Mouse (Mus musculus) erythroid progenitor cell, adult 5-6 weeks (primary cell): ENCODE measurements at regions not wholly inside any gene's neighbourhood (a gene's known extent, or its start where the extent isn't known, plus 50 kb on each side); places are given as distances from the start of the nearest gene placed in this dataset.

Experiments
- ATAC-seq: replicated peaks from 2 replicates; pipeline ENCODE4 v1.8.0; 2016; ENCODE audit warnings: moderate number of reproducible peaks, mild to moderate bottlenecking, moderate TSS enrichment, inconsistent platforms; ENCODE audit not compliant: poor library complexity, low FRiP score, severe bottlenecking

DNA sequence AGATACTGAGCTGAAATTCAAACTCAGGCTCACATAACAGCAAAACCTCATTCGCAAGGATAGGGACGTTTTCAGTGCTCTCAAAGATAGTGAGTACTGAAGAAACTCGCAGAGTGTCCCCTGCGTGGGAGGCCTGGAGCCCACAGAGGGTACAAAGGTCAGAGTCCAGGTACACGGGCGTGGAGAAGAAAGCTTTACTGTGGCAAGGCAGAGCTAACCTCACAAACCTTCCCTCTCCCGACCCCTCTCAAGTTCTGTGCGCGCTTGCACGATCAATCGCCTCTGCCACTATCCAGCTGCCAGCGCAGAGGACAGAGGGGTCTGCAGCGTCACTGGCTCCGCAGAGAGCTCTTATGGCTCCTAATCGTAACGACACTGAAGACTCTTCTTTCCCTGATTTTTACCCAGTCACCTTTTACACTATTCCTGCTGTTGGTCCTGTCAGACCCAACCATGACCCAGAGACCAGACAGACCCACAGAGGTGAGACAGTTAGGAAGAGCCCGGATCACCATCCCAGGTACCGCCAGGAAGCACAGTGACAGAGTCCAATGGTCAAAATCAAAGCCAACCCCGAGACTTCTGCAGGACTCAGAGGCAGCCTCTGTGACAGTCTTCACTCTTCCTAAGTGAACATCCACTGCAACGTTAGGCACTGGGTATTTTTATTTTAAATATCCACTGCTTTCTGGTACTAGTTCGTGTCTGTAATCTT is 51.6 kb upstream of the Gadd45a start:
- ATAC-seq, result no peak

GRCm38 (mm10) chr6:67087837-67088440 is 50.7 kb upstream of the Gadd45a start:
- ATAC-seq, result no peak

DNA sequence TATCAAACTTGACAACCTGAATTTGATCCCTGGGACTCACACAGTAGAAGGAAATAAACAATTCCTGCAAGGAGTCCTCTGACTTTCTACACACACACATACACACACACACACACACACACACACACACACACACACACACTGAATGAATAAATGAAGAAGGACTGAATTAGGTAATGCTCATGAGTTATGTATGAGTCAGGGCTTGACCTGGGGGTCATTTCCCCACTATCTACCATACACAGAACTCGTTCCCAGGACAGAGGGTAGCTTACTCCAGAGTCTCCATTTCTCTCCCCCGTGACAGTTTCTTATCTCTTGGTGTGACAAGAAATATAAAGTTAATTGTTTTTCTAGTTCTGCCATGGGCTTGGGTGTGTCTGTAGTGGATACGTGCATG is 50.1 kb upstream of the Gadd45a start:
- no peak for ATAC-seq
